Mouse (Mus musculus) forelimb bud, embryonic 11.5 days (tissue): Measurements from ENCODE around the gene F8.

ENCODE experiments used
- DNase-seq: peaks from one replicate; pipeline ENCODE4 v3.0.0-alpha.2; 2012; ENCODE audit warnings: low read depth, low spot score

F8 gene

GRCm38 (mm10) chrX:75138182-75138581, 244.2 kb downstream of the F8 start:
- DNase-seq, result no peak

GRCm38 (mm10) chrX:75137729-75138128, 244.7 kb downstream of the F8 start:
- DNase-seq, result no peak

- no peak for DNase-seq
Observed at GRCm38 (mm10) chrX:75136938-75137337, 245.5 kb downstream of the F8 start.

GRCm38 (mm10) chrX:75130467-75131160, 251.8 kb downstream of the F8 start, which contains the start of gene Mpp1:
Gene Mpp1, minus strand, starts transcription at chrX:75131016.
- peak; percentile 70 for DNase-seq

DNA sequence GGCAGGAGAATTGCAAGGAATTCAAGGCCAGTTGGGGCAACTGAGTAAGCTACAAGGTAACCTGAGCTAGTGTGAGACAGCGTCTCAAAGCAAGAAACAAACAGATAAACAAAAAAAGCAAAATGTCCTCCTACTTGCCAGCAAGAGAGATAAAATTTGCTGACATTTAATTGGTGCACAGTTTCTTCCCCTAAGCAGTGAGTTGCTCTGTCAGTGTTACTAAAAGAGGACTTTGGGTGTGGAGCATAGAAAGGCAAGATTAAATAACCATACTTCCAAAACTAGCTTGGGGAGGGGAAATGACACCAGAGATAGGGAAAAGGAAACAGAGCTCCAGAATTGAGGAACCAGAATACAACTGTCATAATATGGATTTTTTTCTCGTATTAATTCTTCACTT, 252.9 kb downstream of the F8 start:
- no peak for DNase-seq

DNA sequence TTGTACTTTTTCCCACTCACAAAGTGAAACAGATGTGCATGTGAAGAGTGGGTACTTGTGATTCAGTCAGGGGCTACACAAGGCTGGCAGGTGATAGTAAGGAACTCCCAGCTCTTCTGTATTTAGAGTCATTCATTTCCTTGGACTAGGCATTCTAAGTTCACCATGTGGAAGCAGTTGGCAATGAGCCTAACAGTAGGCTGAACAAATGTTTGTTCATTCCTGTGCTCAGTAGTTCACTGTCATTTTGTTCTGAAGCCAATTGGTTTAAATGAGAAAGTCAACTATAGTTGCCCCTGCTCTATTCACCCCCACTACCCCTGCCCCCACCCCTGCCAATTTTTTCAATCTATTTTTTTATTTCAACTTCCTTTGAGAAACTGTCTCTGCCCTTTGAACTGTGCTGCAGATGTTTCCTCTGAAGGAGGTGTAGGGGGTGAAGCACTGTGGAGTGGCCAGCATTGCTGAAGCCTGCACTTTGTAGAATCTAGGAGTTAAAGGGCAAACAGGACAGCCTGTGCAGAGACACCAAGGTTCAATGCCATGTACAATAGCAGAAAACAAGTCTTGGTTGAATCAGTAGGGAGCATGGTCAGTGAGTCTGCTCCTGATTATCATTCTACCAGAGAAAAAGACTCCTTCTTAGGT, 254.0 kb downstream of the F8 start:
- no peak for DNase-seq

- DNase-seq, result no peak
Observed at GRCm38 (mm10) chrX:75126893-75127292, 255.5 kb downstream of the F8 start.

GRCm38 (mm10) chrX:75125606-75126005, 256.8 kb downstream of the F8 start:
- DNase-seq, result no peak
